Mouse (Mus musculus): Measurements from ENCODE around the gene Cnot10. TPM values are rescaled to one million over a fixed set of nuclear protein-coding genes. Genes with fewer than 3 reads are reported as not detected.
A peak's percentile ranks its signal among the peaks of the same experiment; 100 is the strongest.

Gene Cnot10
- total RNA-seq (2012; rRNA removed) (49.4 and 53.5 TPM in 2 replicates), total RNA-seq (2014; rRNA removed) (67.8 and 75.3 TPM in 2 replicates), polyA plus RNA-seq (2012; ENCODE audit: insufficient read length, low read depth) (58.3 and 61.4 TPM in 2 replicates)

DNA sequence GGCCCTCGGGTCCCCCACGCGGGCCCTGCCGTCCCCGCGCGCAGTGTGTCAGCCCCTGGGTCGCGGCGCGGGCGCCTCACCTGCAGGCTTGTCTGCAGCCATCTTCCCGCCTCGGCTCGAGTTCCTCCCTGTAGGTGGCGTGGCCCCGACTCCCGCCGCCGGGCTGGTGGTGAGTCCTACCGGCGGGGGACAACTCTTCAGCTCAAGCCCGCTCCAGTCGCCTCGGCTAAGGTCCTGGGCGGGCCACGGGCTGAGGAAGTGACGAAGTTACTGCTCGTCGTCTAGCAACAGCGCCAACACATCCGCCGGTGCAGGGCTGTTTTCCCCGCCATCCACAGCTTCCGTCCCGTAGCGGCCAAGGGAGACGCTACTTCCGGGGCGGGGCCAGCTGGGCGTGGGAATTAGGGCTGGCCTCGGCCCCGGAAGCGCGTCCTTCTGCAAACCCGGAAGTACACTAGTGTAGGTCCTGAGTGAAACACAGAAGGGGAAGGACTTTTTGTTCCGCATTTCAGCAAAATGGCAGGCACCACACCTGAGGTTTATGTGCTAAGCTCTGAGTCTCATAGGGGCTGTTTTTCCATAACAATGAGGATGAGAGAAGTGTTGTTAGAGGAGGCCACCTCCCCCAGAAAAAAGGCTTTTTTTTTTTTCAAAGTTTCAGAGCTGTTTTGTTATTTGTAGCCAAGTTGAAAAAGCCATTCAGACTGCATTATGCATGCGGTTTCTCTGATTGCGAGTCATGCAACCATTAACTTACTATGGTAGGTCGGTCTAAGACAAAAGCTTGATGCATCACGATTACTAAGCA lies at the start of gene Cnot10:
Gene Cnot10, minus strand, starts transcription at position 346 of the 808 bp plus-strand sequence.
- peak within 1 kb of the TSS; percentile 76 for H3K4me2 ChIP-seq (ENCODE audit: insufficient read depth, low read depth, poor library complexity, severe bottlenecking)
- in situ Hi-C loops (cut with MboI; ENCODE audit: low pct_ligation_motif_present, low pct_unique_long_range_greater_than_20kb, low sequenced_read_pairs): loop anchor here (10.0 kb wide), 3 partner anchors 85 to 285 kb away; no protein-coding TSS in a partner anchor
- dilution Hi-C loops (cut with MboI; ENCODE audit: extremely low pct_ligation_motif_present, extremely low pct_unique_long_range_greater_than_20kb, low sequenced_read_pairs): no loop called here
- DNase-seq (ENCODE audit: extremely low read depth): peak; percentile 99
- peaks cover 8 to 37% of the 10 kb centered on the region in 2 experiments for H3K4me1 ChIP-seq (ENCODE audit: control insufficient read depth in 1 of 2, insufficient read depth in 2 of 2)
- H3K4me3 ChIP-seq (replicated peaks in 1 of 3; ENCODE audit: low read depth in 2 of 3, low read length in 2 of 3, poor library complexity in 1 of 3): peak within 1 kb of the TSS; percentile 73 to 99 (median 79)
- peaks cover 0 to 28% of the 10 kb centered on the region in 2 experiments for H3K36me3 ChIP-seq (replicated peaks in 1 of 2; ENCODE audit: control insufficient read depth in 1 of 2, insufficient read depth in 1 of 2, low read length in 1 of 2)
- peaks cover 45% of the 10 kb centered on the region for H3K79me2 ChIP-seq (replicated peaks; ENCODE audit: control insufficient read depth, extremely low read depth, insufficient read depth, poor library complexity, severe bottlenecking)
- peak; percentile 79 for TF ChIP-seq POLR2A (IDR thresholded peaks at IDR 0.05; ENCODE audit: low read depth, low read length)
- peak; percentile 57; the same call in 1 of the 2 replicates for TF ChIP-seq NELFE (IDR thresholded peaks at IDR 0.05; ENCODE audit: low read depth, low read length)
- TF ChIP-seq MXI1 (IDR thresholded peaks at IDR 0.05; ENCODE audit: low read depth, low read length): peak; percentile 73; the same call in 1 of the 2 replicates
- TF ChIP-seq SIN3A (IDR thresholded peaks at IDR 0.05; ENCODE audit: low read length): peak; percentile 76; the same call in 1 of the 2 replicates
- TF ChIP-seq EP300 (IDR thresholded peaks at IDR 0.05; ENCODE audit: low read length): no peak
- TF ChIP-seq E2F4 (IDR thresholded peaks at IDR 0.05; ENCODE audit: insufficient replicate concordance, low read depth, low read length): peak; percentile 32; the same call in 1 of the 2 replicates
- TF ChIP-seq MYC (IDR thresholded peaks at IDR 0.05; ENCODE audit: low read depth, low read length): 0 out of 2 replicates have a peak, but pooled peaks have one; percentile 33
- TF ChIP-seq CTCF (conservative IDR thresholded peaks at IDR 0.05 in 1 of 2, IDR thresholded peaks at IDR 0.05 in 1 of 2; ENCODE audit: low read depth in 2 of 2, low read length in 2 of 2): peak in 1 of 2 experiments; percentile 26; a peak in 2 of 4 replicates
- TF ChIP-seq KAT2A (IDR thresholded peaks at IDR 0.05; ENCODE audit: insufficient replicate concordance, low read length): peak; percentile 86; the same call in 1 of the 2 replicates
- TF ChIP-seq HCFC1 (IDR thresholded peaks at IDR 0.05; ENCODE audit: low read depth, low read length): peak; percentile 96
- peak; percentile 90 for TF ChIP-seq CHD2 (IDR thresholded peaks at IDR 0.05; ENCODE audit: low read length)
- peak; percentile 75 for TF ChIP-seq IRF4 (IDR thresholded peaks at IDR 0.05; ENCODE audit: low read depth, low read length)
- peak; percentile 54; the same call in 1 of the 2 replicates for TF ChIP-seq GABPA (IDR thresholded peaks at IDR 0.05; ENCODE audit: insufficient replicate concordance, low read depth, low read length)
- TF ChIP-seq NRF1 (IDR thresholded peaks at IDR 0.05; ENCODE audit: low read depth, low read length): peak; percentile 52; the same call in 1 of the 2 replicates
- peak; percentile 76 for TF ChIP-seq MEF2A (IDR thresholded peaks at IDR 0.05; ENCODE audit: borderline replicate concordance, low read depth, low read length)
- TF ChIP-seq RCOR1 (conservative IDR thresholded peaks at IDR 0.05; ENCODE audit: low read depth, low read length): no peak; the same call in 1 of the 2 replicates
- no peak for TF ChIP-seq SMC3 (IDR thresholded peaks at IDR 0.05; ENCODE audit: low read depth, low read length)
- no peak for TF ChIP-seq BHLHE40 (IDR thresholded peaks at IDR 0.05; ENCODE audit: low read depth, low read length)
- TF ChIP-seq TBP (conservative IDR thresholded peaks at IDR 0.05; ENCODE audit: low read depth, low read length): peak; percentile 76; the same call in 1 of the 2 replicates
- peak; percentile 97 for TF ChIP-seq ELF1 (IDR thresholded peaks at IDR 0.05; ENCODE audit: low read depth, low read length)
- peak; percentile 67 for TF ChIP-seq TCF12 (IDR thresholded peaks at IDR 0.05; ENCODE audit: low read depth, low read length)
- no peaks in the 10 kb centered on the region for H3K9me3 ChIP-seq (replicated peaks; ENCODE audit: low read length)
- H3K27ac ChIP-seq (ENCODE audit: insufficient read depth, low read depth): peak within 1 kb of the TSS; percentile 73
- H3K9ac ChIP-seq (ENCODE audit: insufficient read depth, low read depth): peak within 1 kb of the TSS; percentile 79
- no peaks in the 10 kb centered on the region for H3K27me3 ChIP-seq (replicated peaks)

Data from CH12.LX (cell line).